In the genomic region with DNA sequence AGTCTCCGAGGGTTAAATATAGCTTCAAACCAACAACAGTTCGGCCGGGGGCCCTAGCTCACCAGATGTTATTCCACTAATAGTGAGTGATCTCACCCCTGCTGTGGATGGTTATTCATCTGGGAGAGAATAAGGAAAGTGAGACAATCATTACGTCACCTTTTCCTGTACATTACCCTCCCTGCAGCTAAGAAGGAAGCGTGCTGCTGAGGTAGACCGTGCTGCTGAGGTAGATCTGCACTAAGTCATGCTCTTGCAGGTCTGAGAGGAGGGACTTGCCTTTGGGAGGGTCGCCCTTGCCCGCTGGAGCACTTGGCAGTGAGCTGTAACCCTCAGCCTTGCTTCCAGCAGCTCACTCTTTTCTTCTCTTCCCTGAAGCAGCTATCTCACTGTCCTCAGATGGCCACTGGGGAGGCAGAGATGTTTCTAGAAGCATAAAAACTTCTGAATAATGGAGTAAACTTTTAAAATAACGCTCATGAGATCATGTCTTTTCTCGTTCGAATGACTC, we compare ENCODE assay signal across 9 mouse cellular contexts.
DNase-seq lines count a peak whose midpoint lies in the region; ATAC-seq and TF ChIP-seq lines count a peak whose summit lies in the region.
"Had no signal": no experiment of that assay in that cellular context is flagged by ENCODE, and none has a peak within 500 bp of the region (broad histone marks: within the 10 kb centered on the region; RNA-seq: fewer than 3 reads in every experiment).

No protein-coding gene starts in this region.

- no peaks in the 10 kb centered on the region for H3K9me3 ChIP-seq in lung, embryonic 14.5 days (ENCODE audit: low read depth, low read length)
- H3K9me3 ChIP-seq in embryonic facial prominence, embryonic 12.5 days = no peaks in the 10 kb centered on the region
- no peaks in the 10 kb centered on the region for H3K9me3 ChIP-seq in heart, embryonic 13.5 days
- no peaks in the 10 kb centered on the region for H3K9me3 ChIP-seq in stomach, embryonic 15.5 days
- H3K9me3 ChIP-seq: midbrain, embryonic 12.5 days had no signal

- ATAC-seq in lung, embryonic 14.5 days (ENCODE audit: insufficient read depth) = peak; percentile 78
- peak; percentile 83 for ATAC-seq in embryonic facial prominence, embryonic 12.5 days (ENCODE audit: insufficient number of reproducible peaks, insufficient read depth, low FRiP score, low TSS enrichment)
- ATAC-seq in heart, embryonic 13.5 days (ENCODE audit: extremely low read depth, insufficient number of reproducible peaks, low FRiP score, low TSS enrichment) = peak; percentile 74; the same call in 1 of the 2 replicates
- peak; percentile 80; the same call in 1 of the 2 replicates for ATAC-seq in stomach, embryonic 15.5 days (ENCODE audit: insufficient read depth, low FRiP score, low read depth)
- ATAC-seq in activated CD4-positive, CD25-positive, alpha-beta regulatory T cell, adult 4 months = no peak

- 47% methylated on average over 11 of the region's 11 CpGs for WGBS in lung, embryonic 14.5 days
- WGBS in embryonic facial prominence, embryonic 12.5 days = 43% methylated on average over 11 of the region's 11 CpGs
- 23% methylated on average over 11 of the region's 11 CpGs for WGBS in heart, embryonic 13.5 days
- WGBS in stomach, embryonic 15.5 days = 44% methylated on average over 11 of the region's 11 CpGs
- WGBS in thymus, adult 2 months = 64% methylated on average over 11 of the region's 11 CpGs

- DNase-seq in lung, embryonic 14.5 days = peak; percentile 69
- DNase-seq in lung, postnatal 36 days = no peak
- DNase-seq in left cerebral cortex, postnatal 36 days (ENCODE audit: low spot score in 2 of 2) = peak; percentile 16 to 20
- DNase-seq in thymus, adult 2 months = no peak

- intact Hi-C loops in left cerebral cortex, postnatal 36 days (cut with DNase I) = no loop called here

- no peak overlapping the region for H3K9ac ChIP-seq in lung, embryonic 14.5 days
- H3K9ac ChIP-seq in embryonic facial prominence, embryonic 12.5 days = no peak overlapping the region
- H3K9ac ChIP-seq in heart, embryonic 13.5 days = peak overlapping the region; percentile 73
- H3K9ac ChIP-seq in stomach, embryonic 15.5 days = no peak overlapping the region
- H3K9ac ChIP-seq: midbrain, embryonic 12.5 days had no signal

- no peak for TF ChIP-seq CTCF in lung, embryonic 14.5 days (IDR thresholded peaks at IDR 0.05; ENCODE audit: low read depth)
- TF ChIP-seq CTCF in thymus, adult 2 months (IDR thresholded peaks at IDR 0.05; ENCODE audit: borderline replicate concordance, control insufficient read depth, extremely low read depth, insufficient read depth, low read length, poor library complexity) = no peak

- no peak overlapping the region for H3K4me3 ChIP-seq in lung, embryonic 14.5 days (ENCODE audit: low read depth, low read length)
- H3K4me3 ChIP-seq in embryonic facial prominence, embryonic 12.5 days = no peak overlapping the region
- no peak overlapping the region for H3K4me3 ChIP-seq in heart, embryonic 13.5 days
- H3K4me3 ChIP-seq in stomach, embryonic 15.5 days (replicated peaks) = no peak overlapping the region
- no peak overlapping the region for H3K4me3 ChIP-seq in thymus, adult 2 months (ENCODE audit: control insufficient read depth, insufficient read depth, low read length)
- H3K4me3 ChIP-seq: midbrain, embryonic 12.5 days had no signal

- no peaks in the 10 kb centered on the region for H3K36me3 ChIP-seq in lung, embryonic 14.5 days (ENCODE audit: insufficient read depth)
- H3K36me3 ChIP-seq in embryonic facial prominence, embryonic 12.5 days = no peaks in the 10 kb centered on the region
- H3K36me3 ChIP-seq in heart, embryonic 13.5 days = no peaks in the 10 kb centered on the region
- H3K36me3 ChIP-seq in stomach, embryonic 15.5 days = no peaks in the 10 kb centered on the region
- no peaks in the 10 kb centered on the region for H3K36me3 ChIP-seq in thymus, adult 2 months (ENCODE audit: control insufficient read depth, insufficient read depth, low read length)
- H3K36me3 ChIP-seq: midbrain, embryonic 12.5 days had no signal

- 0 out of 2 replicates have a peak overlapping the region, but pooled peaks have one; percentile 4 for H3K4me2 ChIP-seq in lung, embryonic 14.5 days
- H3K4me2 ChIP-seq in embryonic facial prominence, embryonic 12.5 days (replicated peaks) = peak overlapping the region; percentile 7; the same call in 1 of the 2 replicates
- H3K4me2 ChIP-seq in heart, embryonic 13.5 days = peak overlapping the region; percentile 59
- H3K4me2 ChIP-seq in stomach, embryonic 15.5 days = peak overlapping the region; percentile 29
- H3K4me2 ChIP-seq: midbrain, embryonic 12.5 days had no signal

- peak overlapping the region; percentile 75; the same call in 1 of the 2 replicates for H3K27ac ChIP-seq in lung, embryonic 14.5 days (ENCODE audit: low read depth)
- H3K27ac ChIP-seq in embryonic facial prominence, embryonic 12.5 days = peak overlapping the region; percentile 73
- peak overlapping the region; percentile 97 for H3K27ac ChIP-seq in heart, embryonic 13.5 days (replicated peaks)
- peak overlapping the region; percentile 83 for H3K27ac ChIP-seq in stomach, embryonic 15.5 days
- no peak overlapping the region for H3K27ac ChIP-seq in thymus, adult 2 months (ENCODE audit: control insufficient read depth, insufficient read depth, low read length)
- H3K27ac ChIP-seq: midbrain, embryonic 12.5 days had no signal

- TF ChIP-seq POLR2A in thymus, adult 2 months (IDR thresholded peaks at IDR 0.05; ENCODE audit: control insufficient read depth, extremely low read depth, insufficient read depth, low read length, poor library complexity) = no peak

- no peaks in the 10 kb centered on the region for H3K4me1 ChIP-seq in lung, embryonic 14.5 days (ENCODE audit: insufficient read depth)
- peaks cover 3% of the 10 kb centered on the region; the same call in 1 of the 2 replicates for H3K4me1 ChIP-seq in embryonic facial prominence, embryonic 12.5 days
- H3K4me1 ChIP-seq in heart, embryonic 13.5 days = peaks cover 25% of the 10 kb centered on the region
- H3K4me1 ChIP-seq in stomach, embryonic 15.5 days = peaks cover 4% of the 10 kb centered on the region; the same call in 1 of the 2 replicates
- no peaks in the 10 kb centered on the region for H3K4me1 ChIP-seq in thymus, adult 2 months (replicated peaks; ENCODE audit: control insufficient read depth, insufficient read depth, low read length)

- H3K27me3 ChIP-seq in lung, embryonic 14.5 days (ENCODE audit: insufficient read depth, low read length) = no peaks in the 10 kb centered on the region; the same call in 1 of the 2 replicates
- H3K27me3 ChIP-seq in embryonic facial prominence, embryonic 12.5 days = no peaks in the 10 kb centered on the region
- H3K27me3 ChIP-seq in heart, embryonic 13.5 days (replicated peaks) = no peaks in the 10 kb centered on the region
- H3K27me3 ChIP-seq in stomach, embryonic 15.5 days (replicated peaks) = no peaks in the 10 kb centered on the region
- H3K27me3 ChIP-seq in thymus, adult 2 months (ENCODE audit: control insufficient read depth, insufficient read depth, low read length) = no peaks in the 10 kb centered on the region
- H3K27me3 ChIP-seq: midbrain, embryonic 12.5 days had no signal

Comparison
In these comparisons a context has a peak if more than half of its experiments do, and no peak if none do; other contexts are left out.
1. DNase-seq: peak in lung, embryonic 14.5 days (single experiment) and left cerebral cortex, postnatal 36 days (2 of 2); none in lung, postnatal 36 days (single experiment) and thymus, adult 2 months (single experiment).
2. H3K4me2 ChIP-seq: peak in every context shown above with its lines; median percentile 59 in heart, embryonic 13.5 days; 29 in stomach, embryonic 15.5 days; 7 in embryonic facial prominence, embryonic 12.5 days; 4 in lung, embryonic 14.5 days.